ENCODE assay signal across 9 mouse cellular contexts in genomic region chr7:29354161-29354560, GRCm38 (mm10). TPM values are rescaled to one million over a fixed set of nuclear protein-coding genes. Genes with fewer than 3 reads are reported as not detected.
DNase-seq lines count a peak whose midpoint lies in the region; ATAC-seq and TF ChIP-seq lines count a peak whose summit lies in the region.
"Had no signal": no experiment of that assay in that cellular context is flagged by ENCODE, and none has a peak within 500 bp of the region (broad histone marks: within the 10 kb centered on the region; RNA-seq: fewer than 3 reads in every experiment).

No protein-coding gene starts in this region.

- ATAC-seq in forebrain, embryonic 16.5 days = no peak
- no peak for ATAC-seq in kidney, embryonic 16.5 days (ENCODE audit: low FRiP score, low TSS enrichment)

- TF ChIP-seq CTCF in left cerebral cortex, adult 2 months (IDR thresholded peaks at IDR 0.05) = peak; percentile 12; the same call in 1 of the 2 replicates

- WGBS in forebrain, embryonic 16.5 days = 82% methylated on average over 8 of the region's 8 CpGs
- 84% methylated on average over 8 of the region's 8 CpGs for WGBS in forebrain, embryonic 10.5 days
- WGBS in kidney, embryonic 16.5 days = 91% methylated on average over 8 of the region's 8 CpGs

- H3K9me3 ChIP-seq in forebrain, embryonic 16.5 days (ENCODE audit: control insufficient read depth, low read length) = no peaks in the 10 kb centered on the region
- no peaks in the 10 kb centered on the region for H3K9me3 ChIP-seq in forebrain, embryonic 10.5 days
- H3K9me3 ChIP-seq in kidney, embryonic 16.5 days (ENCODE audit: low read length) = no peaks in the 10 kb centered on the region

- H3K9ac ChIP-seq in forebrain, embryonic 16.5 days (replicated peaks; ENCODE audit: low read depth, low read length) = 0 out of 2 replicates have a peak overlapping the region, but pooled peaks have one; percentile 25
- no peak overlapping the region for H3K9ac ChIP-seq in kidney, embryonic 16.5 days (replicated peaks; ENCODE audit: low read length)

- no peaks in the 10 kb centered on the region for H3K27me3 ChIP-seq in forebrain, embryonic 16.5 days (replicated peaks; ENCODE audit: control insufficient read depth, insufficient read depth, low read length)
- H3K27me3 ChIP-seq in forebrain, embryonic 10.5 days (ENCODE audit: poor library complexity, severe bottlenecking) = no peaks in the 10 kb centered on the region
- no peaks in the 10 kb centered on the region for H3K27me3 ChIP-seq in kidney, embryonic 16.5 days (ENCODE audit: insufficient read depth, low read length)

- H3K36me3 ChIP-seq in forebrain, embryonic 16.5 days (ENCODE audit: control insufficient read depth, insufficient read depth) = peaks cover 2% of the 10 kb centered on the region; the same call in 1 of the 2 replicates
- peaks cover 81% of the 10 kb centered on the region for H3K36me3 ChIP-seq in forebrain, embryonic 10.5 days (replicated peaks)
- peaks cover 33% of the 10 kb centered on the region for H3K36me3 ChIP-seq in kidney, embryonic 16.5 days (ENCODE audit: insufficient read depth, low read length)

- no peak overlapping the region for H3K4me2 ChIP-seq in forebrain, embryonic 16.5 days (ENCODE audit: low read length)
- H3K4me2 ChIP-seq in kidney, embryonic 16.5 days (replicated peaks; ENCODE audit: low read depth, low read length) = no peak overlapping the region

- DNase-seq in forebrain, embryonic 10.5 days (ENCODE audit: extremely low spot score, low spot score) = no peak
- DNase-seq in adipocyte (ENCODE audit: low spot score) = peak; percentile 46
- peak; percentile 38 to 55 for DNase-seq in cerebellum, postnatal 36 days
- peak in 1 of 2 experiments; percentile 58 for DNase-seq in left cerebral cortex, adult 2 months (ENCODE audit: extremely low spot score in 1 of 2, low spot score in 2 of 2)
- no peak for DNase-seq in MN1 (ENCODE audit: low spot score)
- no peak for DNase-seq in spleen, postnatal 10 days (ENCODE audit: low spot score in 2 of 2)

- intact Hi-C loops in left cerebral cortex, adult 2 months (cut with DNase I) = no loop called here

- H3K4me1 ChIP-seq in forebrain, embryonic 16.5 days (replicated peaks; ENCODE audit: control insufficient read depth, insufficient read depth, low read length) = no peaks in the 10 kb centered on the region; the same call in 1 of the 2 replicates
- H3K4me1 ChIP-seq in forebrain, embryonic 10.5 days = no peaks in the 10 kb centered on the region
- H3K4me1 ChIP-seq in kidney, embryonic 16.5 days (ENCODE audit: insufficient read depth, low read length) = no peaks in the 10 kb centered on the region

- H3K27ac ChIP-seq in forebrain, embryonic 16.5 days (ENCODE audit: low read length) = no peak overlapping the region
- H3K27ac ChIP-seq in forebrain, embryonic 10.5 days = no peak overlapping the region
- no peak overlapping the region for H3K27ac ChIP-seq in left cerebral cortex, adult 2 months
- H3K27ac ChIP-seq in kidney, embryonic 16.5 days (ENCODE audit: low read length) = no peak overlapping the region

- no peak overlapping the region for H3K4me3 ChIP-seq in forebrain, embryonic 16.5 days (replicated peaks; ENCODE audit: low read length)
- no peak overlapping the region for H3K4me3 ChIP-seq in forebrain, embryonic 10.5 days
- H3K4me3 ChIP-seq in left cerebral cortex, adult 2 months = no peak overlapping the region
- no peak overlapping the region for H3K4me3 ChIP-seq in kidney, embryonic 16.5 days (ENCODE audit: low read length)
- H3K4me3 ChIP-seq: myocyte had no signal

RNA-seq across cellular contexts. Expression of gene Dpf1, which starts 50.4 kb away (rescaled TPM):
- polyA plus RNA-seq in forebrain, embryonic 16.5 days (2015; fragmentation: Nextera tagmentation; extraction: Ambion mirVana) = 259 and 270 TPM in 2 replicates
- 39.1 and 42.7 TPM in 2 replicates for polyA plus RNA-seq in forebrain, embryonic 10.5 days (2016; fragmentation: Nextera tagmentation; extraction: Ambion mirVana)
- 100 to 1,000 TPM; 114 to 128 TPM for total RNA-seq in left cerebral cortex, adult 2 months (2021)
- polyA plus RNA-seq in kidney, embryonic 16.5 days (2015; fragmentation: Nextera tagmentation; extraction: Ambion mirVana) = 3.0 and 3.5 TPM in 2 replicates

Comparison
In these comparisons a context has a peak if more than half of its experiments do, and no peak if none do; other contexts are left out.
1. DNase-seq: peak in adipocyte (single experiment) and cerebellum, postnatal 36 days (2 of 2); none in forebrain, embryonic 10.5 days (single experiment), MN1 (single experiment) and spleen, postnatal 10 days (0 of 2).